Mouse (Mus musculus): ENCODE data around the gene Crip1. TPM values are rescaled to one million over a fixed set of nuclear protein-coding genes. Genes with fewer than 3 reads are reported as not detected.
A peak's percentile ranks its signal among the peaks of the same experiment; 100 is the strongest.

Gene Crip1
- total and polyA plus RNA-seq, 3 experiments: 31.5 to 897 (median 143) TPM

GRCm38 (mm10) chr12:113138901-113139864, 6.9 kb upstream of the Crip1 start:
- H3K9me3 ChIP-seq (replicated peaks): peaks cover 16% of the 10 kb centered on the region
- peaks cover 45% of the 10 kb centered on the region for H3K27me3 ChIP-seq (ENCODE audit: insufficient read depth, low read length)
- peak; percentile 38; the same call in 1 of the 2 replicates for TF ChIP-seq POLR2AphosphoS5 (IDR thresholded peaks at IDR 0.05; ENCODE audit: insufficient replicate concordance, low read depth, low read length)
- no peak for TF ChIP-seq GATA1 (IDR thresholded peaks at IDR 0.05; ENCODE audit: borderline replicate concordance, low read length)
- no peak for DNase-seq (ENCODE audit: low spot score)
- H3K4me1 ChIP-seq (ENCODE audit: insufficient read depth, low read depth, low read length): peaks cover 49% of the 10 kb centered on the region
- peak overlapping the region; percentile 70; the same call in 1 of the 2 replicates for H3K4me3 ChIP-seq (ENCODE audit: low read depth, low read length)
- no peak for ATAC-seq (ENCODE audit: extremely low read depth, insufficient number of reproducible peaks, low FRiP score, poor library complexity, severe bottlenecking)
- H3K36me3 ChIP-seq (replicated peaks): peaks cover 58% of the 10 kb centered on the region

- Histone ChIP-seq H3K9me3 (replicated peaks) (peaks cover 16% of the 10 kb centered on the region), H3K36me3 (replicated peaks) (peaks cover 56% of the 10 kb centered on the region), H3K4me1 (ENCODE audit: insufficient read depth, low read depth, low read length) (peaks cover 57% of the 10 kb centered on the region), H3K4me3 (ENCODE audit: low read depth, low read length) (peak within 1 kb of the TSS; percentile 70), H3K27me3 (ENCODE audit: insufficient read depth, low read length) (peaks cover 46% of the 10 kb centered on the region)
- DNase-seq (ENCODE audit: low spot score) (peak; percentile 87), ATAC-seq (ENCODE audit: extremely low read depth, insufficient number of reproducible peaks, low FRiP score, poor library complexity, severe bottlenecking) (peak; percentile 54)
- TF ChIP-seq GATA2 (IDR thresholded peaks at IDR 0.05; ENCODE audit: borderline replicate concordance, low read depth, low read length) (no peak), TAL1 (conservative IDR thresholded peaks at IDR 0.05; ENCODE audit: low read depth, low read length) (no peak)
These were observed 6.1 kb upstream of the Crip1 start, which contains the start of gene Crip2 for GRCm38 (mm10) chr12:113139908-113140615. Gene Crip2, plus strand, starts transcription at chr12:113140236.

- Histone ChIP-seq H3K36me3 (replicated peaks) (peaks cover 51% of the 10 kb centered on the region), H3K9me3 (replicated peaks) (peaks cover 16% of the 10 kb centered on the region), H3K27me3 (ENCODE audit: insufficient read depth, low read length) (peaks cover 46% of the 10 kb centered on the region), H3K4me1 (ENCODE audit: insufficient read depth, low read depth, low read length) (peaks cover 64% of the 10 kb centered on the region), H3K4me3 (ENCODE audit: low read depth, low read length) (peak overlapping the region; percentile 70)
- TF ChIP-seq POLR2AphosphoS5 (IDR thresholded peaks at IDR 0.05; ENCODE audit: insufficient replicate concordance, low read depth, low read length): no peak
- TF ChIP-seq GATA1 (IDR thresholded peaks at IDR 0.05; ENCODE audit: borderline replicate concordance, low read length): no peak
- no peak for TF ChIP-seq CTCF (IDR thresholded peaks at IDR 0.05; ENCODE audit: low read depth, low read length)
- TF ChIP-seq TAL1 (conservative IDR thresholded peaks at IDR 0.05; ENCODE audit: low read depth, low read length): no peak
- TF ChIP-seq GATA2 (IDR thresholded peaks at IDR 0.05; ENCODE audit: borderline replicate concordance, low read depth, low read length): no peak
- ATAC-seq (ENCODE audit: extremely low read depth, insufficient number of reproducible peaks, low FRiP score, poor library complexity, severe bottlenecking): no peak
- DNase-seq (ENCODE audit: low spot score): no peak
These were observed 5.3 kb upstream of the Crip1 start for GRCm38 (mm10) chr12:113140616-113141411.

- H3K27me3 ChIP-seq (ENCODE audit: insufficient read depth, low read length): peaks cover 50% of the 10 kb centered on the region
- TF ChIP-seq TAL1 (conservative IDR thresholded peaks at IDR 0.05; ENCODE audit: low read depth, low read length): no peak
- no peak for TF ChIP-seq GATA2 (IDR thresholded peaks at IDR 0.05; ENCODE audit: borderline replicate concordance, low read depth, low read length)
- TF ChIP-seq POLR2AphosphoS5 (IDR thresholded peaks at IDR 0.05; ENCODE audit: insufficient replicate concordance, low read depth, low read length): no peak
- TF ChIP-seq GATA1 (IDR thresholded peaks at IDR 0.05; ENCODE audit: borderline replicate concordance, low read length): no peak
- TF ChIP-seq CTCF (IDR thresholded peaks at IDR 0.05; ENCODE audit: low read depth, low read length): no peak
- H3K9me3 ChIP-seq (replicated peaks): peaks cover 16% of the 10 kb centered on the region
- H3K4me3 ChIP-seq (ENCODE audit: low read depth, low read length): no peak overlapping the region
- H3K4me1 ChIP-seq (ENCODE audit: insufficient read depth, low read depth, low read length): peaks cover 70% of the 10 kb centered on the region
- ATAC-seq (ENCODE audit: extremely low read depth, insufficient number of reproducible peaks, low FRiP score, poor library complexity, severe bottlenecking) (no peak), DNase-seq (ENCODE audit: low spot score) (no peak)
- H3K36me3 ChIP-seq (replicated peaks): peaks cover 44% of the 10 kb centered on the region
These were observed 4.6 kb upstream of the Crip1 start for GRCm38 (mm10) chr12:113141531-113141973.

- Histone ChIP-seq H3K4me3 (ENCODE audit: low read depth, low read length) (no peak overlapping the region), H3K27me3 (ENCODE audit: insufficient read depth, low read length) (peaks cover 54% of the 10 kb centered on the region), H3K9me3 (replicated peaks) (peaks cover 16% of the 10 kb centered on the region), H3K36me3 (replicated peaks) (peaks cover 36% of the 10 kb centered on the region), H3K4me1 (ENCODE audit: insufficient read depth, low read depth, low read length) (peaks cover 75% of the 10 kb centered on the region)
- DNase-seq (ENCODE audit: low spot score): no peak
- ATAC-seq (ENCODE audit: extremely low read depth, insufficient number of reproducible peaks, low FRiP score, poor library complexity, severe bottlenecking): no peak
- no peak for TF ChIP-seq TAL1 (conservative IDR thresholded peaks at IDR 0.05; ENCODE audit: low read depth, low read length)
- TF ChIP-seq GATA2 (IDR thresholded peaks at IDR 0.05; ENCODE audit: borderline replicate concordance, low read depth, low read length): no peak
- TF ChIP-seq POLR2AphosphoS5 (IDR thresholded peaks at IDR 0.05; ENCODE audit: insufficient replicate concordance, low read depth, low read length): no peak
- no peak for TF ChIP-seq CTCF (IDR thresholded peaks at IDR 0.05; ENCODE audit: low read depth, low read length)
- no peak for TF ChIP-seq GATA1 (IDR thresholded peaks at IDR 0.05; ENCODE audit: borderline replicate concordance, low read length)
These were observed 3.8 kb upstream of the Crip1 start for GRCm38 (mm10) chr12:113142021-113142975.
